Mouse (Mus musculus) CH12.LX (cell line): ENCODE data around the gene Cuedc1.

Source experiments
- BHLHE40 ChIP-seq: IDR thresholded peaks from 2 replicates; pipeline ENCODE4 v1.6.1; 2011; ENCODE audit warnings: mild to moderate bottlenecking, low read depth, low read length, improper control_type of control experiment
- CTCF ChIP-seq, 2 experiments: IDR thresholded peaks in 1 of 2; conservative IDR thresholded peaks in 1 of 2; 2 replicates each; pipeline ENCODE4 v1.5.1; 2011 to 2012; ENCODE audit warnings: low read depth in 2 of 2, low read length in 2 of 2, improper control_type of control experiment in 1 of 2, inconsistent platforms in 1 of 2, mild to moderate bottlenecking in 1 of 2, moderate library complexity in 1 of 2
- E2F4 ChIP-seq: IDR thresholded peaks from 2 replicates; pipeline ENCODE4 v1.6.1; 2011; ENCODE audit warnings: low read depth, low read length, improper control_type of control experiment; ENCODE audit not compliant: insufficient replicate concordance
- ETS1 ChIP-seq: conservative IDR thresholded peaks from 2 replicates; pipeline ENCODE4 v1.6.1; 2012; ENCODE audit warnings: low read depth, mild to moderate bottlenecking, inconsistent platforms, low read length, improper control_type of control experiment, moderate library complexity
- HCFC1 ChIP-seq: IDR thresholded peaks from 2 replicates; pipeline ENCODE4 v1.6.1; 2012; ENCODE audit warnings: low read depth, mild to moderate bottlenecking, inconsistent platforms, low read length, improper control_type of control experiment
- MAX ChIP-seq: IDR thresholded peaks from 2 replicates; pipeline ENCODE4 v1.6.1; 2011; ENCODE audit warnings: low read length, improper control_type of control experiment
- NELFE ChIP-seq: IDR thresholded peaks from 2 replicates; pipeline ENCODE4 v1.6.1; 2011; ENCODE audit warnings: low read depth, low read length, improper control_type of control experiment
- POLR2A ChIP-seq: IDR thresholded peaks from 2 replicates; pipeline ENCODE4 v1.6.1; 2011; ENCODE audit warnings: low read depth, mild to moderate bottlenecking, improper control_type of control experiment, low read length
- UBTF ChIP-seq: IDR thresholded peaks from 2 replicates; pipeline ENCODE4 v1.6.1; 2012; ENCODE audit warnings: low read depth, mild to moderate bottlenecking, inconsistent platforms, low read length, improper control_type of control experiment, moderate library complexity
- ZC3H11A ChIP-seq: IDR thresholded peaks from 2 replicates; pipeline ENCODE4 v1.6.1; 2012; ENCODE audit warnings: low read depth, mild to moderate bottlenecking, inconsistent platforms, low read length, improper control_type of control experiment

DNA sequence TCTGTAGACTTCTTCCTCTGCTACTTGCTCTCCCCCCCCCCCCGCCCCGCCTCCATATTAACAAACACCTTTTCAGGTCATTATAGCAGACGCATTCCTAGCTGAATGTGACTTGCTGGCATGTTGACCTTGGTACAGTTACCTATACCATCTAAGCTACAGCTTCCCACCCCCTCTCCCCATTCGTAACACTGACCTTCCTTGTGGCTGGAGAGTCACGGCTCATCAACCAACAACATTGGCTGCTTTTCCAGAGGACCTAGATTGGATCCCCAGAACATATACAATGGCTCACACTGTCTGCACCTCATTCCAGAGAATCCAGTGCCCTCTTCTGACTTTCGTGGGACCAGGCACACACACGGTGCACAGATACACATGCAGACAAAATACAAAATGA is 27.6 kb downstream of the Cuedc1 start:
- TF ChIP-seq MAX (no peak), NELFE (no peak), HCFC1 (no peak), ZC3H11A (no peak), POLR2A (no peak), ETS1 (no peak), CTCF (conservative IDR thresholded peaks at IDR 0.05 in 1 of 2, IDR thresholded peaks at IDR 0.05 in 1 of 2; ENCODE audit: low read depth in 2 of 2, low read length in 2 of 2) (no peak), UBTF (no peak), E2F4 (no peak), BHLHE40 (no peak)
